Mouse (Mus musculus) adipocyte (in vitro differentiated cells): ENCODE measurements at regions not wholly inside any gene's neighbourhood (a gene's known extent, or its start where the extent isn't known, plus 50 kb on each side); places are given as distances from the start of the nearest gene placed in this dataset.
"Not testable (repeated sequence)": the region's sequence is repeated elsewhere in the genome, so short reads cannot be mapped to it uniquely, and the experiment has no call there.

Experiments used
- DNase-seq: peaks from one replicate; pipeline ENCODE4 v3.0.0-alpha.2; 2016; ENCODE audit warnings: low spot score

GRCm38 (mm10) chr16:31508981-31509380 is 86.9 kb downstream of the Bdh1 start:
- DNase-seq = no peak

- DNase-seq = no peak
Measured at GRCm38 (mm10) chr16:31510097-31510496, 88.0 kb downstream of the Bdh1 start.

GRCm38 (mm10) chr16:31518816-31519215 is 96.7 kb downstream of the Bdh1 start:
- DNase-seq = no peak

GRCm38 (mm10) chr16:31520081-31520480 is 98.0 kb downstream of the Bdh1 start:
- DNase-seq = no peak

- DNase-seq = peak; percentile 64
Measured at GRCm38 (mm10) chr16:31521786-31522185, 99.7 kb downstream of the Bdh1 start.

GRCm38 (mm10) chr16:31526711-31527344 is 104.7 kb downstream of the Bdh1 start:
- DNase-seq = peak; percentile 88

- DNase-seq = no peak
Measured at GRCm38 (mm10) chr16:31528596-31529283, 106.7 kb downstream of the Bdh1 start.

- DNase-seq = no peak
Measured at GRCm38 (mm10) chr16:31529284-31529958, 107.3 kb downstream of the Bdh1 start.

GRCm38 (mm10) chr16:31530090-31530489 is 108.0 kb downstream of the Bdh1 start:
- no peak for DNase-seq

GRCm38 (mm10) chr16:31533196-31533777 is 111.2 kb downstream of the Bdh1 start:
- DNase-seq = no peak

GRCm38 (mm10) chr16:31534923-31535523 is 112.9 kb downstream of the Bdh1 start:
- DNase-seq = peak; percentile 52

GRCm38 (mm10) chr16:31536328-31536727 is 114.2 kb downstream of the Bdh1 start:
- DNase-seq = no peak

GRCm38 (mm10) chr16:31538606-31539005 is 116.5 kb downstream of the Bdh1 start:
- DNase-seq = peak; percentile 70

- peak; percentile 51 for DNase-seq
Measured at GRCm38 (mm10) chr16:31543499-31544170, 119.6 kb upstream of the Dlg1 start.

- DNase-seq = no peak
Measured at GRCm38 (mm10) chr16:31546062-31546827, 117.0 kb upstream of the Dlg1 start.

GRCm38 (mm10) chr16:31546828-31547224 is 116.4 kb upstream of the Dlg1 start:
- DNase-seq = no peak

GRCm38 (mm10) chr16:31547391-31547790 is 115.9 kb upstream of the Dlg1 start:
- no peak for DNase-seq

- no peak for DNase-seq
Measured at GRCm38 (mm10) chr16:31549975-31550374, 113.3 kb upstream of the Dlg1 start.

GRCm38 (mm10) chr16:31550539-31550938 is 112.7 kb upstream of the Dlg1 start:
- DNase-seq = not testable (repeated sequence)

GRCm38 (mm10) chr16:31551416-31552151 is 111.7 kb upstream of the Dlg1 start:
- peak; percentile 80 for DNase-seq
